Mouse (Mus musculus): Measurements from ENCODE around the gene Mcrip1.
"Not testable (repeated sequence)": the region's sequence is repeated elsewhere in the genome, so short reads cannot be mapped to it uniquely, and the experiment has no call there.

Mcrip1 gene

DNA sequence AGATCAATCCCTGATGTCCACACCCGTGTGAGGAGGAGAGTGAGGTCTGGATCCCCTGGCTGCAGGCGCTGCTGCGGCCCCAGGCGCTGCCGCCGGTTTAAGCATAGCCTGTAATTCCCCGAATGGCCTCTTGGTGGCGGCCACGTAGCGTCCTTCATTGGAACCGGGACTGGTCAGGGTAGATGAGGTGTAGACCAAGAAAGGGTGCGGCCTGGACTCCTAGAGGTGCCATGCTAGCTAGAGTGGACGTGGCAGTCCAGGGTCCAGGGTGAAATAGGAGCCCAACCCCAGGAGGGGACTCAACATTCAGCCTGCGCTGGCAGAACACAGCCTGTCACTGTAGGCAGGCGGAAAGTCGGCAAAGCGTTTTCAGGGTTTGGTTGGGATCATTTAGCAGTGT lies 33.9 kb downstream of the Mcrip1 start:
- DNase-seq (ENCODE audit: extremely low spot score, low spot score) = peak; percentile 91

- not testable (repeated sequence) for DNase-seq (ENCODE audit: extremely low spot score, low spot score)
Measured at GRCm38 (mm10) chr11:120514262-120514661, 35.3 kb downstream of the Mcrip1 start.

GRCm38 (mm10) chr11:120512790-120513453 lies 36.6 kb downstream of the Mcrip1 start:
- DNase-seq (ENCODE audit: extremely low spot score, low spot score) = peak; percentile 56

DNA sequence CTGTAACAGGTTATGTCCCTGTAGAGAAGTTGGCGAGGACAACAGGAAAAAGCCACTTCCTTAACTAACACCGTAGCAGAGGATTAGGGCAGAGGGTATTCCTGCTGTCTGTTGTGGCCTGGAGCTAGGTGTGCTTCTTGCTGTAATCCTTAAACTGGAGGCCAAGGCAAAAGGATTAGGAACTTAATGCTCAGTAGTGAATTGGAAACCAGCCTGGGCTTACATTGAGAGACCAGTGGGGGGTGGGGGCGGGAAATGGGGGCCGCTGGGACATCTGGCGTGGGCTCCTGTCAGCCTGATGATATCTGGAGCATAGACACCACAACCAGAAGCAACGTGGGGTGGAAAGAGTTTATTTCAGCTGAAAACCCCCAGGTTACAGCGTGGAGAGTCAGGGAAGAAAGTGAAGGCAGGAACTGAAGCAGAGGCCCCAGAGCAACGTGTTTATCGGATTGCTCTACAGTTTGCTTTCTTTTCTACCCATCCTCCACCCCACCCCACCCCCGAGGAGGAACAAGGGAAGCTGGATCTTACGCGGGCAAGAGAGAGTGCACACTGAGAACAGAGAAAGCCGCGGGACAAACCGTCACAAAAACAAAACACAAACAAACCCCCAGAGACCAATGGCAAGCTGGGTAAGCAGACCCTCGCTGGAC lies 39.0 kb downstream of the Mcrip1 start:
- DNase-seq (ENCODE audit: extremely low spot score, low spot score) = no peak

DNA sequence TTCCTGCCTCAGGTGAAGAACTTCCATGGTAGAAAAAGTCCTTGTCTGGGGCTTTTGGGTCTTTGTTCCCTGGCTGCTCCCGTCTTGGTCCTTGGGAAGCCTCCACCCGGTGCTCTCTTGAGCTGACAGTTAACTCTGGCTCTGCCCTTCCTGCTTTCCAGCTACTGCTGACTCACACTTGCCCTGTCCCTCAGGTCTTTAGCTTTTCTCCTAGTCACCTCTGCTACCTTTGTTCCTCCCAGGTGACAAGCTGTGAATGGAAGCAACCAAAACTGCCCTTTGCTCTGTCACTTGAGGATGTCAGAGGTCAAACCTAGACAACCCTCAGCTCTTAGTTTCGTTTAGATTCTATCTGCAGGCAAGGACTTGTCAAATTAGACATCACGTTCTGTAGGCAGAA lies 39.6 kb downstream of the Mcrip1 start:
- DNase-seq (ENCODE audit: extremely low spot score, low spot score) = no peak

DNA sequence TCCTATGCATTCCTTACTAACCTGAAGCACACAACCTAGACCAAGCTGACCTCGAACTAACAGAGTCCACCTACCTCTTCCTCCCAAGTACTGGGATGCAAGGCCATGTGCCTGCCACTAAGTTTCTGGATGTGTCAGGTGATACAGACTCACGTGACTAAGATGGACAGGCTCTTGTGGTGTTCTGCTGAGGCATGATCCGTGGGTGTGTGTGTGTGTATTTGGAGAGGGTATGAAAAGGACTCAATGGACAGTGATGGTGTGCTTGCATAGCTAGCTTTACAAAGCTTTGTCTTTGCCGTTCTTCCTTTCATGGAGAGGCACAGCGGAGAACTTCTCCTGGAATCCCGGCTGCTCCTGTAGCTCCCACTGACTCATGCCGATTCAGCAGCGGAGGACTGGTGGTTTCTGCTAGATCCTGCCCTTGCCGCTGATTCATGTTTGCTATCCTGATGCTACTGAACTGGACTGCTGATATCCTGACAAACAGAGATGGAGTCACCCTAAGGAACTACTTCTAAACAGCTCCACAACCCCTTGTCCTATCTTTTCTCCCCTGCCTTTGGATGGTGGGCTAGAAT lies 41.1 kb downstream of the Mcrip1 start:
- DNase-seq (ENCODE audit: extremely low spot score, low spot score) = no peak

DNA sequence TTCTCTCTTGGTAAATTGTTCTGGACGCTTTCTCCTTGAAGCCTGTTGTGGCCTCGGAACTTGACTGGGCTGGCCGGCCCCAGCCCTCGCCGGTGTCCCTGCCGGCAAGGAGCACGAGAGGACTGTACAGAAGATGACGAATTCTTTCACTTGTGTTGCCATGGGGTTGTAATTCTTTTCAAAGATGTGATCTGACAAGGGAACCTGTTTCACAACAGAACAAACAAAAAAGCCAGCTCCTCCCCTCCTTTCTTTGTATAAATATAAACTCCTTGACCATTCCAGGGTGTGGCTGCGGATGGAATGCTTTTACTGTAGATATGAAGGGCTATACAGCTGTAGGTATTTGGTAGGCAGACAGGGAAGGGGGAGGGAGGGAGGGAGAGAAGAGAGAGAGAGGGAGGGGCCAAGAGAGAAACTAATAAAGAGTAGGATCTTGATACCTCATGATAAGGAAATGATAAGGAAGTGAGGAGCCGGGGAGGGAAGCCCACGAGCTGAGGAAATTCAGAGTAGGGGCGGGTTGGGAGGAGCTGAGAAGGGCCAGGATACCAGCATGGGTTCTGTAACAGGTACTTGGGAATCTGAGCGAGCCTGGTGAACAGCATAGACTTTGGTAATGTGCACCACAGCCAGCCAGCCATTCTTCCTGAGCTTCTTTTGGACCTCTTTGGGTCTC lies 41.8 kb downstream of the Mcrip1 start:
- DNase-seq (ENCODE audit: extremely low spot score, low spot score) = no peak

DNA sequence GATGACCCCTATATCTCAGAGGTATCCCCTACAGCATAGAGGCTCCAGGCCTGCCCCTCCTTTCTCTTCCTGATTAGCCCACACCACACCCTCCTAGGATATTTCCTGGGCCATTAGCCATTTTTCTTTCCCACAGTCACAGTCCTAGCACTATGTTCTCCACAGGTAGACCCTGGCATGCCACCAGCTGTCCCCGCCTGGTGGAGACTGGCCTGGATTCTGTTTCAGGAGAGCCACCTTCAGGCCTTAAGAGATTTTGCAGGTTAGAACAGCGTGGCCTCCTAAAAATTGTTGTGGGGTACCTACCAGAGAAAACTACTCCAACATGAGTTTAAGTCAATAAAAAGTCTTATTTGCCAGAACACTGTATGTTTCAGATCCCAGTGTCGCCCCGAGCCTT lies 42.6 kb downstream of the Mcrip1 start:
- DNase-seq (ENCODE audit: extremely low spot score, low spot score) = no peak

- DNase-seq (ENCODE audit: extremely low spot score, low spot score) = no peak
Measured at GRCm38 (mm10) chr11:120505661-120506060, 43.9 kb downstream of the Mcrip1 start.

GRCm38 (mm10) chr11:120501701-120502100 lies 47.8 kb downstream of the Mcrip1 start:
- DNase-seq (ENCODE audit: extremely low spot score, low spot score) = no peak

DNA sequence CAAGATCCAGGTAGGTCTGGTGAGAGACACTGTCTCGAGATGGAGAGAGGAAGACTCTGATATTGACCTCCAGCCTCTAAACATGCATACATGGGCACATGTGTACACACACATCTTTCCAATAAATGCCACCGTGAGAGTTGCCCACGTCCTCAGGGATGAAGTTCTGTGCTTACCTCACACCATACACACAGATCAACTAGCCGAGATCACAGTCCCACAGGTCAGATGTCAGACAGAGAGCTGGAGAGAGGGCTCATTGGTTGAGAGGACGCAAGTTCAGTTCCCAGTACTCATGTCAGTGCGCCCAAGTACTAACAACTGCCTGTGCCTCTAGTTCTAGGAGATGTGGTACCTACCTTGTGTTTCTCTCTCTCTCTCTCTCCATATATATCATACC lies 48.5 kb downstream of the Mcrip1 start:
- no peak for DNase-seq (ENCODE audit: extremely low spot score, low spot score)

GRCm38 (mm10) chr11:120500357-120500756 lies 49.2 kb downstream of the Mcrip1 start:
- DNase-seq (ENCODE audit: extremely low spot score, low spot score) = no peak

- no peak for DNase-seq (ENCODE audit: extremely low spot score, low spot score)
Measured at GRCm38 (mm10) chr11:120499894-120500293, 49.6 kb downstream of the Mcrip1 start.

DNA sequence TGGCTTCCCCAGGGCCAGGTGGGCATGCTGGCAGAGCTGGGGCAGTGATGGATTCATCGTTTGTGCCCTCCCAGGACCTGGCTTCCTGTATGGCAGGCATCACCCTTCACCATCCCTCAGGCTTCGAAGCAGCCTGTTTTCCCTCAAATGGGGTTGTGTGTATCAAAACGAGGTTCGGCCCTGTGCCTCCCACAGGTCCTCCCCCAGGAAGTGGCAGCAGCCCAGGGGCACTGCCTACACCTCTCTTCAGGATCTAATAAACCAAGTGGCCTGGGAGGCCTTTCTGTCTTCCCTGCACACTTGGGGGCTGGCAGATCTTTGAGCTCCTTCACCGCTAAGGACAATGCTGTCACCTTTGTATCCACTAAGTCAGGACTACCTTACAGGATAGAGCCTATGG lies 50.6 kb downstream of the Mcrip1 start:
- DNase-seq (ENCODE audit: extremely low spot score, low spot score) = no peak

- no peak for DNase-seq (ENCODE audit: extremely low spot score, low spot score)
Measured at GRCm38 (mm10) chr11:120498226-120498625, 51.3 kb downstream of the Mcrip1 start.

- DNase-seq (ENCODE audit: extremely low spot score, low spot score) = no peak
Measured at GRCm38 (mm10) chr11:120497436-120497835, 52.1 kb downstream of the Mcrip1 start.

DNA sequence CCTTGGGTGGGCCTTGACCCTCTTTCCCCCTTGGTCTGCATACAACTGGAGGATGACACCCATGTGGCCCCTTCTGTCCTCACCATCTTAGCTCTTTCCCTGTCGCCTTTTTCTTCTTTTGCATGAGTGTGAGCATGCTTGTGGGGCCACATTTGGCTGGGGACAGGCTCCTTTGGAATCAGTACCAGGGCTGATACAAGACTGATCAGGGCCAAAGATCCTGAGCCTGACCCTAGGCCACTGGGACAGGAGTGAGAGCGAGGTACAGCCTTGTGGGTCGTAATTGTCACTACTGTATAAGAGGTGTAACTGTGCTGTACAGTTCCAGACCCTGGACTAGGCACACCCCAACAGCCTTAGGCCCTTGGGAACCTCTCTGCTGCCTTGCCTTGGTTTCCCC lies 55.6 kb downstream of the Mcrip1 start:
- no peak for DNase-seq (ENCODE audit: extremely low spot score, low spot score)

DNA sequence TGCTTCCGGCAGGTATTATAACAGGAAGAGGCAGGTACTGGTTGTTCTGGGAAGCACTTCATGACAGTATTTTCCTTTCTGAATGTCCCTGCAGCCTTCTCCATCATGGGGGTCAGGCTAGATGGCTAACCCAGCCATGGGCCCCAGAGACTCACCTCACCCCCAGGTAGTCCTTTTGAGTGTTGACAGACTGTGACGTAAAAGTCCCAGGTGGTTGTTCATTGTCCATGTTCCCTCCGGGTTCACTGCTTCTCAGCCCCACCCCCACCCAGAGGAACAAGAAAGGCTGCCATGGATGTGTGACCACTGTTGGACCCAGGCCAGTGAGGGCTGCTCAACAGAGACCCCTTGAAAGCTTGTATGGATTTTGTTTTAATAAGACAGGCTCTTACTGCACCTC lies 56.2 kb downstream of the Mcrip1 start:
- DNase-seq (ENCODE audit: extremely low spot score, low spot score) = no peak

All from neural tube, embryonic 10.5 days (tissue).